Mouse (Mus musculus) thymus, postnatal 25 days (tissue): ENCODE measurements around the gene Pla2g2e.
"Not testable (repeated sequence)": the region's sequence is repeated elsewhere in the genome, so short reads cannot be mapped to it uniquely, and the experiment has no call there.

Source experiments
- DNase-seq: peaks from one replicate; pipeline ENCODE4 v3.0.0; 2022

The Pla2g2e gene

GRCm38 (mm10) chr4:138884261-138884660 is 6.5 kb downstream of the Pla2g2e start:
- peak; percentile 71 for DNase-seq

DNA sequence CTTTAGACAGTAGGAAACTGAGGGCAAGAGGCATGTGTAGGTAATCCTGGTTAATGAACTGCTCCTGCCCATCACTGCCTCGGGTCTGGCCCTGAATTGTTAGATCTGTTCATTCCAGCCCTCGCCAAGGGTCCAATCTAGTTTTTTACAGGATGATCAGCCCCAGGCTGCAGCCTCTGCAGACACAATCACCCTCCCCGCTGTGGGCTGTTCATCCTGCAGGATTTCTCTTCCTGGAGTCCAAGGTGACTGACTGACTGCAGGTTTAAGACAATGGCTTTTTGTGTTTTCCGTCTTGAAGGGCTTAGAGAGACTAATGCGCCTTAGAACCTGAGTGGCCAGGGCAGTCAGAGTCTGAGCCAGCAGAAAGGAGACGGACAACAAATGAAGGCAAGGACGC is 11.4 kb downstream of the Pla2g2e start:
- DNase-seq = no peak

- DNase-seq = no peak
Measured at GRCm38 (mm10) chr4:138889635-138890034, 11.9 kb downstream of the Pla2g2e start.

DNA sequence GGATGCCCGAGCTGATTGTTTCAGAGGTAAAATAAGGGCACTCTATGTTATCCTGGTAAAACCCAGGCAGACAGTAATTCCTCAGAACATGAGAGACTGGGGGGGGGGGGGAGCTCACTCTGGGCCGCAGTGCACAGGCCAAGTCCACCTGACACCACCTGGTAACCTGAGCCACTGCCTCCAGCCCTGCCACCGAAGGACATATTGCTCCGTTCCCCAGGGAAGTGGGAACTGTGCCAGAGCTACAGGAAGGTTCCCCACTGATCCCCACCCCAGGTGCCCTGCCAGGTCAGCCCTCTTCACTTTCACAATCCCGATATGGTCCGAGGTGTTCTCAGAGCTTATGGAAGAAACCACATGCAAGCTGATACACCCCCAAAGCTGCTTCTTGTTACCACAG is 14.9 kb downstream of the Pla2g2e start:
- DNase-seq = no peak

DNA sequence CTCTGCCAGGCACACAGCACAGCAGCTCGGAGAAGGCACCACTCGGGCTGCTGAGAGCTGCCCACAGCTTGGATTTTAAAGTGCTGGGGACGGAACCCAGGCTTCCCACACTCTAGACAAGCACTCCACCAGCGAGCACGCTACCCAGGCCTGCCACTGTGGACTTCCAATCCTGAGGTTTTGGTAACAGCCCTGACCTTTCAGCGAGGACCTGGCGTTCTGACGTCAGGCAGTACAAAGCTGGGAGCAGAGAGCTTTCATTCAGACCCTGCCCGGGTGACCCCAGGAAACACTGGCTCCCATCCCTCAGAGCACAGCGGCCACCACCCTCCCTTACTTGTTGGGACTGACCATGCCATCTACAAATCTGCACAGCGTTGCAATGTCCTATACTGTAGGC is 16.0 kb downstream of the Pla2g2e start:
- not testable (repeated sequence) for DNase-seq

DNA sequence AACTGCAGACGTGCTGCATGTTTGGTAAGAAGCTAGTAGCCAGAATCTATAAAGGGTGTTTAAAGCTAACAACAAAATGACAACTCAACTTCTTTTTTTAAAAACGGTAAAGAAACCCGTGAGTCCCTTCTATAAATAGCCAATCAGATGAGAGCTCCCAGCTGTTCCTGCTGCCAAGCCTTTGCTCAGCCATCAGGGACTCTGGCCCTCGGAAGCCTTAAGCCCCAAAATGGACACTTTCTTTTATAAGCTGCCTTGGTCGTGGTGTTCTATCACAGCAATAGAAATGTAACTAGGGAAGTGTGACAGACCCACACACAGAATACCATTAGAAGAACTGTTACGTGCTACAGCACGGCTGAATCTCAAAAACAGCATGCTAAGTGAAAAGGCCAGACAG is 21.6 kb downstream of the Pla2g2e start:
- DNase-seq = no peak

DNA sequence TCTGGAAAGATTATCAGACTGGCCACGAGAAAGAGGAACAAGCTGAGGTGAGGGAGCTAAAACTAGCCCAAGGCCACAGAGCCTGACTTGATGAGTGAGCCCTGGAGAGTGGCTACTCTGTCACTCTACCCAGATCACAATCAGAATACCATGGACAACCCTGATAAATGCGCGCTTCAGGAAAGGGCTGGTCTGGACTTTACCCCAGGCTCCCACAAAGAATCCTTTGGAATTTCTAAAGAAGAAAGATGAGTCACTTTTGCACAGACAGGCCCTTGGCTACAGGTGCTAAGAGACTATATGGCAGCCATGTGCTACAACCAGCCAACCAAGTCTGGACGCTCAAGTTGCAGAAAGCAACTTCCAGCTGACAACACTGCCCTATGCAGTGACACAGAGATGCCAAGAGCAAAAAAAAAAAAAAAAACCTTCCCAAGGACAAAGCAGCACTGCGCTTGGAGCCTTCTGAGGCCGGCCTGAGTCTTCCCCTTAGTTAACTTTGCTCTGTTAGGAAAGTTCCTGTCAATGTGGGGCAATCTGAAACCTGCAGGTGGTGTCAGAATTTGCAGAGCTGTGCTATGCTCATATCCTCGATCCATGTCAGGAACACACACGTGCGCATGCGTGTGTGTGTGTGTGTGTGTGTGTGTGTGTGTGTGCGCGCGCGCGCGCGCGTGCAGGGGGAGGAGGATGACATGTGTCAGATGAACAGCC is 28.0 kb downstream of the Pla2g2e start:
- no peak for DNase-seq

GRCm38 (mm10) chr4:138913141-138913787 is 35.5 kb downstream of the Pla2g2e start:
- DNase-seq = no peak

GRCm38 (mm10) chr4:138913797-138914196 is 36.1 kb downstream of the Pla2g2e start, which contains the start of gene Otud3:
Otud3 (minus strand) TSS chr4:138913945.
- DNase-seq = peak; percentile 97

GRCm38 (mm10) chr4:138917282-138917681 is 39.5 kb downstream of the Pla2g2e start:
- no peak for DNase-seq

DNA sequence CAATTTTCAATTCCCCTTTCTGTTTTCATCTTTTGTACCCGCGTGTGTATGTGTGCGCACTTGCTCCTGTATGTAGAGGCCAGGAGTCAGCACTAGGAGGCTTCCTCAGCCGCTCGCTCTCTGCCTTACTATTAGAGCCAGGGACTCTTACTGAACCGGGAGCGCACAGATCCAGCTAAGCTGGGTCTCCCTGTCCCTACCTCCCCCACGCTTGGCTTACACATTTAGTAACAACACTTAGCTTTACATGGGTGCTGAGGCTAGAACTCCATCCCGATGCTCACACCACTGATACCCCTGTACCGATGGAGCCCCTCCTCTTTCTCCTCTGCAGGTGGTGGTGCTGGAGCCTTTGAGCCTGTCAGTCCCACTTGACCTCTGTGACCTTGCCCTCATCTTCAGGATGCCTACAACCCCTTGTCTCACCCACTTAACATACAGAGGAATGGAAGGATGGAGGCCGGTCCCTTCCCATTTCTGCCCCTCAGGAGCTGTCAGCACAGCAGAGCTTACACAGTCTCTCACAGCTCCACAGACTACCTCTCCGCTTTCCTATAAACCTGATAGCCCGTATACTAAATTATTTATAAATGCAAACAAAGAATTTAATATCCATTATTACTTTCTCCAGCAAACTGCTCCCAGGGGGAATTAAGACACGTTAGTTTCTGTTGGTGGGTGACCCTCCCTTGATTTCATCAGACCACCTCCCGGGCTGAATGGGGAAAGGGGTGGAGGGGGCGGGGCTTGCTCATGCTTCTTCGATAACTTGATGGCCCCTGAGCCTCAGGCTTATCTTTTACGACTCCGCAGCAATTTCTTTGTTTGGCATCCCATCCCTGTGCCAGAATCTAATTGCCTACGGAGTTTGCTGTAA is 43.8 kb downstream of the Pla2g2e start:
- DNase-seq = no peak

DNA sequence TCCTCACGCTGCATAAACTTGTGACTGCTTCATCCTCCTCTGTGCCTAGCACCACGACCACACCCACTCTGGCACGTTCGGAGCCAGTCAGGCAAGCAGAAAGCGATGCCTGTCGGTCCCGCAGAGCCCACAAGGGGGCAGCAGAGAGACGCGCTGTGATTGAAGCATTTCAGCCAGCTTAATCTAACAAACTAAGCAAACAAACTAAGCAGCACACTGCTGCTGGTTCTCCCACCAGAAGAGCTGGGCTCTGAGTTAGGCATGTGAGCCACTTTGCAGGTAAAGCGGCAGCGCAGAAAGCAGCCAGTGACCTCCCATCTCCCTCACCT is 44.4 kb downstream of the Pla2g2e start:
- peak; percentile 93 for DNase-seq

DNA sequence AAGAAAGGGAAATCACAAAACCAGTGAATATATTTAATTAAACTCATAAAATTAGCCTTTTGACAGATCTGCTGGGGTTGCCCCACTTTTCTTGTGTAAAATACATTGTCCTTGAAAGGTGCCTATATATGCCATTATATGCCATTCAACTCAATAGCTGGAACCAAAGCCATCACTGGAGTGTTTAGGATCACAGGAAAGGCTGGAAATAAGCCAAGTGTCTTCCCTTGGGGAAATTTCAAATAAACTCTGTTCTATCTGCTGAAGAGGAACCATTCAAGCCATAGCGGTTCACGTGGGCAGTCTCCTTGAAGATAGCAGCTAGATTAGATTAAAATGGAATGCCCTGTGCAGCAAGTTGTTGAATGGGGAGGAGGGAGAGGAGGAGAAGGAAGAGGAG is 47.8 kb downstream of the Pla2g2e start:
- no peak for DNase-seq
